ENCODE assay signal across 26 mouse cellular contexts in genomic region chr13:20799772-20800171, GRCm38 (mm10). TPM values are rescaled to one million over a fixed set of nuclear protein-coding genes. Genes with fewer than 3 reads are reported as not detected.
"Had no signal": no experiment of that assay in that cellular context is flagged by ENCODE, and none has a peak within 500 bp of the region (broad histone marks: within the 10 kb centered on the region; RNA-seq: fewer than 3 reads in every experiment).

No protein-coding gene starts in this region.

- H3K27me3 ChIP-seq: heart, embryonic 12.5 days; hindbrain, embryonic 12.5 days; intestine, embryonic 15.5 days; kidney, embryonic 15.5 days; limb, embryonic 12.5 days had no signal

- H3K36me3 ChIP-seq: heart, embryonic 10.5 days; heart, embryonic 12.5 days; hindbrain, embryonic 10.5 days; hindbrain, embryonic 12.5 days; intestine, embryonic 15.5 days; kidney, embryonic 15.5 days; limb, embryonic 12.5 days had no signal

- ATAC-seq: hindbrain, embryonic 16.5 days; inflammation-experienced regulatory T-cells, adult 6 months; intestine, embryonic 15.5 days; intestine, postnatal 0 days had no signal

- DNase-seq: gastrocnemius, adult 2 months; gastrocnemius, postnatal 10 days; gastrocnemius, postnatal 25 days; heart, adult 2 months; heart, postnatal 10 days; heart, postnatal 4 days; kidney, adult 2 months; kidney, adult 9 months; kidney, postnatal 10 days; kidney, postnatal 25 days; kidney, postnatal 4 days; liver had no signal

- H3K4me2 ChIP-seq: heart, embryonic 12.5 days; hindbrain, embryonic 12.5 days; hindbrain, embryonic 14.5 days; intestine, embryonic 15.5 days; kidney, embryonic 15.5 days; limb, embryonic 12.5 days; liver, embryonic 11.5 days had no signal

- H3K4me1 ChIP-seq: heart, embryonic 10.5 days; hindbrain, embryonic 10.5 days; hindbrain, embryonic 12.5 days; intestine, embryonic 15.5 days; limb, embryonic 12.5 days had no signal

- H3K9me3 ChIP-seq: heart, embryonic 10.5 days; heart, embryonic 12.5 days; hindbrain, embryonic 10.5 days; hindbrain, embryonic 12.5 days; intestine, embryonic 15.5 days; kidney, embryonic 15.5 days; limb, embryonic 12.5 days had no signal

- H3K4me3 ChIP-seq: gastrocnemius, adult 2 months; heart, adult 2 months; heart, embryonic 10.5 days; heart, embryonic 12.5 days; hindbrain, embryonic 10.5 days; hindbrain, embryonic 12.5 days; intestine, embryonic 15.5 days; kidney, embryonic 15.5 days; layer of hippocampus, adult 2 months; left cerebral cortex, adult 2 months; limb, embryonic 12.5 days had no signal

- H3K27ac ChIP-seq: gastrocnemius, adult 2 months; heart, adult 2 months; heart, embryonic 10.5 days; hindbrain, embryonic 10.5 days; hindbrain, embryonic 12.5 days; hindbrain, embryonic 14.5 days; intestine, embryonic 15.5 days; kidney, embryonic 15.5 days; layer of hippocampus, adult 2 months; left cerebral cortex, adult 2 months; limb, embryonic 12.5 days had no signal

- H3K9ac ChIP-seq: heart, embryonic 12.5 days; hindbrain, embryonic 12.5 days; hindbrain, embryonic 14.5 days; intestine, embryonic 15.5 days; kidney, embryonic 15.5 days; limb, embryonic 12.5 days had no signal

RNA-seq across cellular contexts. Expression of gene Aoah, which starts 5.9 kb away (rescaled TPM):
- polyA plus RNA-seq: inflammation-experienced regulatory T-cells, adult 6 months had no signal
